Mouse (Mus musculus) embryonic facial prominence, embryonic 11.5 days (tissue): ENCODE data around the gene Il11. TPM values are rescaled to one million over a fixed set of nuclear protein-coding genes. Genes with fewer than 3 reads are reported as not detected.
"Not testable (repeated sequence)": the region's sequence is repeated elsewhere in the genome, so short reads cannot be mapped to it uniquely, and the experiment has no call there.

Experiments
- ATAC-seq: fragments of 200-750 bp; cut with Nextera tagmentation; replicated peaks from 2 replicates; pipeline ENCODE4 v1.8.0; 2017; ENCODE audit warnings: low read depth; ENCODE audit not compliant: insufficient number of reproducible peaks, low FRiP score, low TSS enrichment
- DNase-seq: peaks from one replicate; pipeline ENCODE4 v3.0.0-alpha.2; 2015; ENCODE audit warnings: low spot score
- H3K27ac ChIP-seq: fragments of 300-500 bp; sonication (generic); replicated peaks from 2 replicates; pipeline ENCODE4 v1.5.1; 2014; ENCODE audit warnings: mild to moderate bottlenecking, low read depth, low read length, control low read depth
- H3K27me3 ChIP-seq: fragments of 300-500 bp; sonication (generic); 2 replicates; pipeline ENCODE4 v1.6.1; 2014; ENCODE audit warnings: mild to moderate bottlenecking, low read length, moderate library complexity, mixed read lengths; ENCODE audit not compliant: control insufficient read depth, insufficient read depth
- H3K36me3 ChIP-seq: fragments of 300-500 bp; sonication (generic); replicated peaks from 2 replicates; pipeline ENCODE4 v1.6.1; 2014; ENCODE audit warnings: low read depth, mild to moderate bottlenecking, low read length, moderate library complexity, mixed read lengths; ENCODE audit not compliant: control insufficient read depth, insufficient read depth
- H3K4me1 ChIP-seq: fragments of 300-500 bp; sonication (generic); 2 replicates; pipeline ENCODE4 v1.6.1; 2014; ENCODE audit warnings: low read length, mixed read lengths; ENCODE audit not compliant: control insufficient read depth, insufficient read depth
- H3K4me2 ChIP-seq: fragments of 300-500 bp; sonication (generic); 2 replicates; pipeline ENCODE4 v1.6.1; 2014; ENCODE audit warnings: low read depth, mild to moderate bottlenecking, control low read depth, low read length, moderate library complexity
- H3K4me3 ChIP-seq: fragments of 300-500 bp; sonication (generic); 2 replicates; pipeline ENCODE4 v1.5.1; 2014; ENCODE audit warnings: low read depth, low read length, control low read depth
- H3K9ac ChIP-seq: fragments of 300-500 bp; sonication (generic); replicated peaks from 2 replicates; pipeline ENCODE4 v1.6.1; 2014; ENCODE audit warnings: mild to moderate bottlenecking, control low read depth, low read length
- H3K9me3 ChIP-seq: fragments of 300-500 bp; sonication (generic); replicated peaks from 2 replicates; pipeline ENCODE4 v1.6.1; 2016; ENCODE audit warnings: mild to moderate bottlenecking, low read length, inconsistent platforms, mixed read lengths; ENCODE audit not compliant: control insufficient read depth
- WGBS: fragments of 180-500 bp; shearing (Covaris S2); extraction: QIAGEN DNeasy Blood & Tissue Kit; methylation state at CpG from one replicate; pipeline ENCODE4 v1.1.7; 2014; 5-methylcytosine and 5-hydroxymethylcytosine counted together
- polyA plus RNA-seq: library from polyadenylated mRNA; unstranded; fragments of >200 nt; fragmentation: Nextera tagmentation; extraction: Ambion mirVana; gene quantifications from 2 replicates; pipeline ENCODE4 v1.2.1, GENCODE M21; 2014

Il11 gene
- polyA plus RNA-seq, result 0.21 TPM in 1 of 2 replicates, not detected in the other

GRCm38 (mm10) chr7:4782759-4783158, at the start of gene Il11, which contains the start of gene Tmem190:
Gene Il11, minus strand, starts transcription at chr7:4782859.
Gene Tmem190, plus strand, starts transcription at chr7:4782937.
- WGBS, result 76% methylated on average over 2 of the region's 2 CpGs
- peaks cover 12% of the 10 kb centered on the region for H3K27me3 ChIP-seq

GRCm38 (mm10) chr7:4830476-4830875, 47.8 kb upstream of the Il11 start:
- Histone ChIP-seq H3K4me3 (no peak overlapping the region), H3K9ac (no peak overlapping the region), H3K27ac (no peak overlapping the region), H3K36me3 (no peaks in the 10 kb centered on the region), H3K4me1 (no peaks in the 10 kb centered on the region), H3K4me2 (no peak overlapping the region), H3K9me3 (no peaks in the 10 kb centered on the region), H3K27me3 (peaks cover 8% of the 10 kb centered on the region)
- DNase-seq, result peak; percentile 58
- 4% methylated on average over 12 of the region's 12 CpGs for WGBS
- no peak for ATAC-seq

More at GRCm38 (mm10) chr7:4782759-4783158, at the start of gene Il11, which contains the start of gene Tmem190:
- H3K4me3 ChIP-seq, result no peak within 1 kb of the TSS
- H3K9me3 ChIP-seq, result no peaks in the 10 kb centered on the region
- no peak within 1 kb of the TSS for H3K4me2 ChIP-seq
- ATAC-seq, result no peak
- no peak for DNase-seq
- no peaks in the 10 kb centered on the region for H3K36me3 ChIP-seq
- H3K27ac ChIP-seq, result no peak within 1 kb of the TSS
- no peak within 1 kb of the TSS for H3K9ac ChIP-seq
- H3K4me1 ChIP-seq, result peaks cover 2% of the 10 kb centered on the region; the same call in 1 of the 2 replicates

- Histone ChIP-seq H3K9me3 (no peaks in the 10 kb centered on the region), H3K4me3 (no peak overlapping the region), H3K9ac (no peak overlapping the region), H3K4me2 (no peak overlapping the region), H3K4me1 (no peaks in the 10 kb centered on the region), H3K27ac (no peak overlapping the region), H3K27me3 (no peaks in the 10 kb centered on the region), H3K36me3 (no peaks in the 10 kb centered on the region)
- ATAC-seq (no peak), DNase-seq (no peak)
- WGBS, result 55% methylated on average over 4 of the region's 4 CpGs
Measured at GRCm38 (mm10) chr7:4825365-4825764, 42.7 kb upstream of the Il11 start.

- H3K4me3 ChIP-seq, result no peak overlapping the region
- H3K9me3 ChIP-seq, result no peaks in the 10 kb centered on the region
- DNase-seq, result no peak
- no peak overlapping the region for H3K9ac ChIP-seq
- H3K27me3 ChIP-seq, result no peaks in the 10 kb centered on the region
- no peak overlapping the region for H3K27ac ChIP-seq
- no peaks in the 10 kb centered on the region for H3K36me3 ChIP-seq
- no peak for ATAC-seq
- 58% methylated on average over 6 of the region's 6 CpGs for WGBS
- no peaks in the 10 kb centered on the region for H3K4me1 ChIP-seq
- H3K4me2 ChIP-seq, result no peak overlapping the region
Measured at GRCm38 (mm10) chr7:4822162-4822907, 39.7 kb upstream of the Il11 start.

- Histone ChIP-seq H3K9ac (no peak overlapping the region), H3K4me2 (no peak overlapping the region), H3K4me1 (no peaks in the 10 kb centered on the region), H3K4me3 (no peak overlapping the region), H3K27me3 (no peaks in the 10 kb centered on the region), H3K9me3 (no peaks in the 10 kb centered on the region), H3K27ac (no peak overlapping the region), H3K36me3 (no peaks in the 10 kb centered on the region)
- ATAC-seq (no peak), DNase-seq (no peak)
- 81% methylated on average over 4 of the region's 4 CpGs for WGBS
Measured at GRCm38 (mm10) chr7:4821690-4822089, 39.0 kb upstream of the Il11 start.

- H3K4me2 ChIP-seq, H3K36me3 ChIP-seq, H3K4me3 ChIP-seq, DNase-seq, H3K27me3 ChIP-seq, H3K9ac ChIP-seq, ATAC-seq, H3K4me1 ChIP-seq, H3K27ac ChIP-seq, H3K9me3 ChIP-seq: not testable (repeated sequence)
- 92% methylated on average over 7 of the region's 7 CpGs for WGBS
Measured at GRCm38 (mm10) chr7:4820925-4821324, 38.3 kb upstream of the Il11 start.

- ATAC-seq (no peak), DNase-seq (no peak)
- no peaks in the 10 kb centered on the region for H3K36me3 ChIP-seq
- H3K27me3 ChIP-seq, result no peaks in the 10 kb centered on the region
- no peak overlapping the region for H3K4me3 ChIP-seq
- H3K9me3 ChIP-seq, result no peaks in the 10 kb centered on the region
- no peak overlapping the region for H3K4me2 ChIP-seq
- no peak overlapping the region for H3K9ac ChIP-seq
- H3K4me1 ChIP-seq, result no peaks in the 10 kb centered on the region
- no peak overlapping the region for H3K27ac ChIP-seq
Measured at GRCm38 (mm10) chr7:4816559-4816958, 33.9 kb upstream of the Il11 start.

- ATAC-seq, result no peak
- H3K9ac ChIP-seq, result peak overlapping the region; percentile 57
Measured at GRCm38 (mm10) chr7:4813105-4813791, 30.6 kb upstream of the Il11 start.

More at GRCm38 (mm10) chr7:4813105-4813791, 30.6 kb upstream of the Il11 start:
- DNase-seq, result no peak
- Histone ChIP-seq H3K9me3 (no peaks in the 10 kb centered on the region), H3K27me3 (no peaks in the 10 kb centered on the region), H3K27ac (peak overlapping the region; percentile 86), H3K4me2 (peak overlapping the region; percentile 55), H3K4me3 (peak overlapping the region; percentile 99), H3K4me1 (no peaks in the 10 kb centered on the region), H3K36me3 (peaks cover 2% of the 10 kb centered on the region; the same call in 1 of the 2 replicates)
- 24% methylated on average over 8 of the region's 8 CpGs for WGBS
